Mouse (Mus musculus) cortical plate, adult 2 months (tissue): ENCODE data around the gene Col4a1. TPM values are rescaled to one million over a fixed set of nuclear protein-coding genes. Genes with fewer than 3 reads are reported as not detected.

ENCODE experiments used
- H3K27ac ChIP-seq: fragments of 200-500 bp; 2 replicates; pipeline ENCODE4 v1.5.1; 2012; ENCODE audit warnings: low read length, control low read depth, inconsistent platforms; ENCODE audit not compliant: insufficient read depth
- H3K4me1 ChIP-seq: fragments of 200-500 bp; 2 replicates; pipeline ENCODE4 v1.6.1; 2011; ENCODE audit warnings: low read length; ENCODE audit not compliant: control insufficient read depth, insufficient read depth
- H3K4me3 ChIP-seq: fragments of 200-500 bp; 2 replicates; pipeline ENCODE4 v1.5.1; 2011; ENCODE audit warnings: mild to moderate bottlenecking, low read length, control low read depth; ENCODE audit not compliant: insufficient read depth
- CTCF ChIP-seq: fragments of 200-500 bp; IDR thresholded peaks from 2 replicates; pipeline ENCODE4 v1.5.1; 2011; ENCODE audit warnings: mild to moderate bottlenecking, control low read depth, low read length; ENCODE audit not compliant: insufficient read depth; ENCODE audit errors: extremely low read depth
- POLR2A ChIP-seq: fragments of 200-500 bp; IDR thresholded peaks from 2 replicates; pipeline ENCODE4 v1.6.1; 2011; ENCODE audit warnings: mild to moderate bottlenecking, low read length, control low read depth; ENCODE audit not compliant: insufficient read depth; ENCODE audit errors: extremely low read depth
- polyA plus RNA-seq: library from polyadenylated mRNA; depleted of rRNA; stranded (reverse); fragments of >200 nt; gene quantifications from 2 replicates; pipeline ENCODE4 v1.2.3, GENCODE M21; 2012

Gene Col4a1
- polyA plus RNA-seq, 1 experiment = 29.3 TPM

- Histone ChIP-seq H3K4me1 (0 out of 2 replicates have a peak, but pooled peaks cover 1% of the 10 kb centered on the region), H3K4me3 (no peak overlapping the region), H3K27ac (no peak overlapping the region)
- TF ChIP-seq CTCF (no peak), POLR2A (no peak)
These were observed 63.0 kb downstream of the Col4a1 start for GRCm38 (mm10) chr8:11249541-11250058.

- no peak overlapping the region for H3K4me3 ChIP-seq
- 0 out of 2 replicates have a peak, but pooled peaks cover 1% of the 10 kb centered on the region for H3K4me1 ChIP-seq
- TF ChIP-seq CTCF = no peak
- no peak for TF ChIP-seq POLR2A
- H3K27ac ChIP-seq = no peak overlapping the region
These were observed 63.9 kb downstream of the Col4a1 start for GRCm38 (mm10) chr8:11248712-11249111.

GRCm38 (mm10) chr8:11241488-11241887, 71.1 kb downstream of the Col4a1 start:
- no peaks in the 10 kb centered on the region for H3K4me1 ChIP-seq
- TF ChIP-seq POLR2A (no peak), CTCF (no peak)
- H3K4me3 ChIP-seq = no peak overlapping the region
- H3K27ac ChIP-seq = no peak overlapping the region

GRCm38 (mm10) chr8:11234879-11235210, 77.8 kb downstream of the Col4a1 start:
- no peak overlapping the region for H3K4me3 ChIP-seq
- TF ChIP-seq CTCF (no peak), POLR2A (no peak)
- no peak overlapping the region for H3K27ac ChIP-seq

GRCm38 (mm10) chr8:11234151-11234878, 78.3 kb downstream of the Col4a1 start:
- Histone ChIP-seq H3K27ac (no peak overlapping the region), H3K4me3 (no peak overlapping the region), H3K4me1 (no peaks in the 10 kb centered on the region)
- TF ChIP-seq POLR2A = no peak
- no peak for TF ChIP-seq CTCF

More at GRCm38 (mm10) chr8:11234879-11235210, 77.8 kb downstream of the Col4a1 start:
- H3K4me1 ChIP-seq = no peaks in the 10 kb centered on the region

GRCm38 (mm10) chr8:11233009-11233408, 79.6 kb downstream of the Col4a1 start:
- no peak overlapping the region for H3K27ac ChIP-seq
- H3K4me1 ChIP-seq = no peaks in the 10 kb centered on the region
- H3K4me3 ChIP-seq = no peak overlapping the region
- TF ChIP-seq POLR2A (no peak), CTCF (no peak)

GRCm38 (mm10) chr8:11230277-11230676, 82.3 kb downstream of the Col4a1 start:
- Histone ChIP-seq H3K4me1 (no peaks in the 10 kb centered on the region), H3K27ac (no peak overlapping the region), H3K4me3 (no peak overlapping the region)
- TF ChIP-seq POLR2A (no peak), CTCF (no peak)

GRCm38 (mm10) chr8:11227421-11227820, 85.2 kb downstream of the Col4a1 start:
- Histone ChIP-seq H3K27ac (no peak overlapping the region), H3K4me3 (no peak overlapping the region), H3K4me1 (no peaks in the 10 kb centered on the region)
- TF ChIP-seq CTCF = no peak
- no peak for TF ChIP-seq POLR2A

- Histone ChIP-seq H3K27ac (no peak overlapping the region), H3K4me3 (no peak overlapping the region), H3K4me1 (no peaks in the 10 kb centered on the region)
- no peak for TF ChIP-seq POLR2A
- no peak for TF ChIP-seq CTCF
These were observed 86.8 kb downstream of the Col4a1 start for GRCm38 (mm10) chr8:11225577-11226434.

GRCm38 (mm10) chr8:11224178-11224577, 88.4 kb downstream of the Col4a1 start:
- no peak overlapping the region for H3K27ac ChIP-seq
- no peaks in the 10 kb centered on the region for H3K4me1 ChIP-seq
- H3K4me3 ChIP-seq = no peak overlapping the region
- no peak for TF ChIP-seq CTCF
- TF ChIP-seq POLR2A = no peak

GRCm38 (mm10) chr8:11221353-11221752, 91.3 kb downstream of the Col4a1 start:
- H3K27ac ChIP-seq = no peak overlapping the region
- no peaks in the 10 kb centered on the region for H3K4me1 ChIP-seq
- no peak overlapping the region for H3K4me3 ChIP-seq
- no peak for TF ChIP-seq POLR2A
- no peak for TF ChIP-seq CTCF
